8 mouse cellular contexts compared by ENCODE assay signal in genomic region chr3:142620111-142620955, GRCm38 (mm10). TPM values are rescaled to one million over a fixed set of nuclear protein-coding genes. Genes with fewer than 3 reads are reported as not detected.
DNase-seq lines count a peak whose midpoint lies in the region; ATAC-seq lines count a peak whose summit lies in the region.

Gene Gbp2 (plus strand): TSS chr3:142620602.

- ATAC-seq in granulocyte monocyte progenitor cell, adult 5-6 weeks (replicated peaks; ENCODE audit: poor library complexity, severe bottlenecking), result peak; percentile 72
- peak; percentile 47 for ATAC-seq in monocyte, adult 5-6 weeks (replicated peaks; ENCODE audit: insufficient number of reproducible peaks, low FRiP score, low TSS enrichment, poor library complexity, severe bottlenecking)

- DNase-seq in gastrocnemius, adult 18-20 months (ENCODE audit: low spot score), result peak; percentile 55
- DNase-seq in gastrocnemius, postnatal 36 days, result no peak
- DNase-seq in R1 (ENCODE audit: low read depth, low spot score), result peak; percentile 32
- peak; percentile 25 for DNase-seq in kidney, postnatal 10 days
- no peak for DNase-seq in retina, postnatal 1 day
- DNase-seq in cerebellum, adult 9-11 months, result no peak

- intact Hi-C loops in gastrocnemius, postnatal 36 days (cut with DNase I), result no loop called here

RNA-seq across cellular contexts. Expression of gene Gbp2, which starts in this region (rescaled TPM):
- 1 to 10 TPM; 2.4 to 5.7 TPM for total RNA-seq in gastrocnemius, adult 18-20 months (2021)
- 1 to 10 TPM; 2.9 to 3.4 TPM for total RNA-seq in gastrocnemius, postnatal 36 days (2021)
- total RNA-seq in granulocyte monocyte progenitor cell, adult 5-6 weeks (2014; fragmentation: Nextera tagmentation), result 7.1 and 9.0 TPM in 2 replicates
- total RNA-seq in granulocyte monocyte progenitor cell, adult 5-6 weeks (2017), result 8.8 and 11.0 TPM in 2 replicates
- 46.6 to 64.4 TPM (median 57.1 TPM) in 3 replicates for total RNA-seq in monocyte, adult 5-6 weeks (2017)

Comparison
In these comparisons a context has a peak if more than half of its experiments do, and no peak if none do; other contexts are left out.
1. DNase-seq: peak in gastrocnemius, adult 18-20 months (single experiment), R1 (single experiment) and kidney, postnatal 10 days (single experiment); none in gastrocnemius, postnatal 36 days (0 of 2), retina, postnatal 1 day (single experiment) and cerebellum, adult 9-11 months (single experiment).